Mouse (Mus musculus) cerebellum, adult 2 months (tissue): ENCODE data around the gene Rab17. TPM values are rescaled to one million over a fixed set of nuclear protein-coding genes. Genes with fewer than 3 reads are reported as not detected.

Experiments used
- DNase-seq, 2 experiments: peaks; one replicate each; pipeline ENCODE4 v3.0.0; 2021
- H3K27ac ChIP-seq: fragments of 200-500 bp; 2 replicates; pipeline ENCODE4 v1.5.1; 2012; ENCODE audit warnings: low read length, control low read depth, inconsistent platforms; ENCODE audit not compliant: insufficient read depth
- H3K27me3 ChIP-seq: fragments of 200-500 bp; 2 replicates; pipeline ENCODE4 v1.6.1; 2012; ENCODE audit warnings: inconsistent platforms, mild to moderate bottlenecking, low read length, moderate library complexity; ENCODE audit not compliant: control insufficient read depth, insufficient read depth
- H3K4me1 ChIP-seq: fragments of 200-500 bp; 2 replicates; pipeline ENCODE4 v1.6.1; 2011; ENCODE audit warnings: low read length; ENCODE audit not compliant: control insufficient read depth, insufficient read depth
- H3K4me3 ChIP-seq: fragments of 200-500 bp; replicated peaks from 2 replicates; pipeline ENCODE3; 2011; ENCODE audit warnings: mild to moderate bottlenecking, low read depth, low read length, control low read depth; ENCODE audit not compliant: insufficient read depth
- CTCF ChIP-seq: fragments of 200-500 bp; IDR thresholded peaks from 2 replicates; pipeline ENCODE4 v1.5.1; 2011; ENCODE audit warnings: low read depth, mild to moderate bottlenecking, control low read depth, low read length, moderate library complexity, borderline replicate concordance; ENCODE audit not compliant: insufficient read depth
- POLR2A ChIP-seq: fragments of 200-500 bp; IDR thresholded peaks from 2 replicates; pipeline ENCODE4 v1.6.1; 2011; ENCODE audit warnings: low read length, control low read depth, borderline replicate concordance; ENCODE audit not compliant: insufficient read depth
- WGBS: fragments of 180-500 bp; shearing (Covaris S2); methylation state at CpG from one replicate; pipeline ENCODE4 v1.1.7; 2018; 5-methylcytosine and 5-hydroxymethylcytosine counted together
- polyA plus RNA-seq: library from polyadenylated mRNA; depleted of rRNA; stranded (reverse); fragments of >200 nt; gene quantifications from 2 replicates; pipeline ENCODE4 v1.2.3, GENCODE M21; 2012

Rab17 gene
- polyA plus RNA-seq, 1 experiment, result not detected

DNA sequence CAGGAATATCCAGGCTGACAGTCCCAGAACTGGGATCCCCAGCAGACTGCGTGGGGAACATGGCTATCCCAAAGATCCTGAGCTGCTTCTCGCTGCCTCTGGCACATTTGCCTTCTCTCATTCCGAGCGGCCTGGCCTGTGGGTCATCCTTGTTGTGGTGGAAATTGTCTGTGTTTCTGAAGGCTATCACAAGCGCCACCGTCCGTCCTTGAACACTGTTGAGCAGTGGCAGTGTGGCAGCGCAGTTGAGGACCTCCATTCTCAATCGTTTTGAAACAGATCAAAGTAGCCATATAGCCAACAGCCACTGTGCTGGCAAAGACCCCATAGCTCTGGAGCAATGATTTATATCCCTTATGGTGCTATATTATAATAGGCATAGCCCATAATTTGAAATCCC, 39.3 kb upstream of the Rab17 start:
- WGBS, result 92% methylated on average over 9 of the region's 9 CpGs
- Histone ChIP-seq H3K4me3 (no peak overlapping the region), H3K27me3 (no peaks in the 10 kb centered on the region), H3K27ac (no peak overlapping the region), H3K4me1 (no peaks in the 10 kb centered on the region; the same call in none of the 2 replicates)
- DNase-seq, result no peak
- no peak for TF ChIP-seq POLR2A
- no peak for TF ChIP-seq CTCF

DNA sequence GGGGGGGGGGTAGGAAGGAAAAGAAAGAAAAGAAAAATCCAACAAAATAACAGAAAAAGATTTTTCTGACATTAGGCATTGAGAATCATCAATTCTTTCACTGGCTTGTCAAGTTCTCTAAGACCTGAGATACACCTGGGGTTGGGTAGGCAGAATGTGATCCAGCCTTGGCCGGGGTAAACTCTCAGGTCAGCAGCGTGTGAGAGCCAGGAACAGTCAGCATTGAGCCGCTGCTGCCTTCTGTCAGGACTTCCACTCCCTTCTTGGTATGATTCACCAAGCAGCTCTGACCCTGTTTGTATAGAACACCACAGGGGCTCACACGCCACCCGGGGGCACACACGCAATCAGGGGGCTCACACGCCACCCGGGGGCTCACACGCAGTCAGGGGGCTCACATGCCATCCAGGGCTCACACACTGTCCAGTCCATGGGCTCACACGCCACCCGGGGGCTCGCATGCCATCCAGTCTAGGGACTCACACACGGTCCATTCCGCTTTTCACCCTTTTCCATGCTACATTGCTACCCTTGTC, 38.8 kb upstream of the Rab17 start:
- H3K27me3 ChIP-seq, result no peaks in the 10 kb centered on the region
- no peak overlapping the region for H3K4me3 ChIP-seq
- TF ChIP-seq CTCF (no peak), POLR2A (no peak)
- no peak overlapping the region for H3K27ac ChIP-seq
- H3K4me1 ChIP-seq, result no peaks in the 10 kb centered on the region; the same call in none of the 2 replicates
- WGBS, result 88% methylated on average over 14 of the region's 14 CpGs
- DNase-seq, result no peak

DNA sequence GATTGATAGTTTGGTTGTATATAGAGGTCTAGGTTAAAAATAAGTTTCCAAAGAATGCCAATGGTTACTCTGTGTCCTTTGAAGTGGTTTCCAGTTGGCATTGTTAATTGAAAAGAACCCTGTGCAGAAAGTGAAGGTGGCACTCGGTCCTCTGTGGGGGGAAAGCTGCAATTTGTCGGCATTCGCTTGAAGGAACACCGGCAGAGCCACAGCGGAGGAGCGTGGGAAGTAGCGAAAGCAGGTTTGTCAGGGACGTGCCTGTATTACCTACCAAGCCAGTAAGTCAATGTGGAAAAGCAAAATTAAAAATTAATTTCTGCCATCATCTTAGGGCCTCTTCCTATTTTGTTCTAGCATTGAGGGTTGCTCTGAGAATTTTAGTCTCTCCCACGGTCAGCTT, 37.2 kb upstream of the Rab17 start:
- TF ChIP-seq POLR2A, result no peak
- TF ChIP-seq CTCF, result no peak
- no peaks in the 10 kb centered on the region for H3K27me3 ChIP-seq
- H3K27ac ChIP-seq, result no peak overlapping the region
- WGBS, result 92% methylated on average over 9 of the region's 9 CpGs
- H3K4me3 ChIP-seq, result no peak overlapping the region
- H3K4me1 ChIP-seq, result no peaks in the 10 kb centered on the region; the same call in none of the 2 replicates
- no peak for DNase-seq

GRCm38 (mm10) chr1:91006037-91006436, 36.6 kb upstream of the Rab17 start:
- no peak overlapping the region for H3K4me3 ChIP-seq
- no peaks in the 10 kb centered on the region; the same call in none of the 2 replicates for H3K4me1 ChIP-seq
- TF ChIP-seq POLR2A, result no peak
- TF ChIP-seq CTCF, result no peak
- no peak for DNase-seq
- H3K27ac ChIP-seq, result no peak overlapping the region
- H3K27me3 ChIP-seq, result no peaks in the 10 kb centered on the region
- WGBS, result 86% methylated on average over 5 of the region's 5 CpGs

DNA sequence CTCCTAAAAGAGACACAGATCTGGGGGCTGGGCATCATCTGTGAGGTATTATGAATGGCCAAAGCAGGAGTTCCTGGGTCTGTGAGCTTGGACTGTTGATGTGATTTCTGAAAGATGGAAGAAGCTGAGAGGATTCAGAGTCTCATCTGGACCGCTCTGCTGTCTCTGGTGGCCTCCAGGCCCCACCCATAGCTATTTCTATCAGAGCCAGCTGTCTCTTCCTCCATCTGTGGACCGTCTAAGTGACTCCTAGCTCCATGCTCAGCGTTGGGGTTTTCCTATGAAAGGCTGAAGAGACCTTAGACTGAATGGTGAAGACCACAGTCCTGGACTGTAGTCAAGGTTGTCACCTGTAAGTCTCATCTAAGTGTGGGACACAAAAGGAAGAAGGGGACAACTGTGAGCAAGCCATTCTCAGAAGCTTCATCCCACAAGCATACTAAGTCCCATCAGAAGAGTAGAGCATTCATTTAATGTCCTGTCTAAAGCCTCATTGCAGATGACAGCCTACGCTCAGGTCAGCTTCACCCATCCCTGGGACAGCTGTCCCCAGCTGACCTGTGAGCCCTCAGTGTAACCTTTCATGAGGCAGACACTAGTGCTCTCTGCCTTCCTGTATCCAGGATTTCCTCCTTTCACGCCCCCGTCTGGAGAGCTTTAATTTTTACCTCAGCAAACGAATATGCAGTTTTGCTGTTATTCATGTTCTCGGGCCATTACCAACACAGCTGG, 34.2 kb upstream of the Rab17 start:
- no peak for DNase-seq
- TF ChIP-seq CTCF (no peak), POLR2A (no peak)
- Histone ChIP-seq H3K4me1 (no peaks in the 10 kb centered on the region; the same call in 1 of the 2 replicates), H3K4me3 (no peak overlapping the region), H3K27ac (no peak overlapping the region), H3K27me3 (no peaks in the 10 kb centered on the region)
- 90% methylated on average over 8 of the region's 8 CpGs for WGBS

DNA sequence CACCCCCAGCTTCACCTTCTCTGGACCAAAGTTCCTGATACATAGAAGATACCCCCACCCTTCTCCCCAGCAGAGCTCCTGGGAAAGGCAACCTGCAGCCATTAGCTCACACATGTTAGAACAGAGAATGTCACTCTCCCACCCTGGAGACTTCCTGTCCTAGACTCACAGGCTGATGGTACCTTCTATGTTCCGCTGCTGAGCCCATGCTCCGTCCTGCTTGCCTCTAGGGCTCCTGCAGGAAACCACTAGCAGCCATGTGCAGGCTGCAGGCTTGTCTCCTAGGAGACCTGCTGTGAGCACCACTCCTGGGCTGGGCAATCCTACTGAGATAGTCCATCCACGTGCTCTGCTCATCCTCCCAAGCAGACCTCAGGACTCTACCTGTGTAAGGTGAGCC, 33.2 kb upstream of the Rab17 start:
- 86% methylated on average over 3 of the region's 3 CpGs for WGBS
- TF ChIP-seq POLR2A (no peak), CTCF (no peak)
- H3K4me1 ChIP-seq, result no peaks in the 10 kb centered on the region; the same call in 1 of the 2 replicates
- no peak overlapping the region for H3K27ac ChIP-seq
- H3K27me3 ChIP-seq, result no peaks in the 10 kb centered on the region
- H3K4me3 ChIP-seq, result no peak overlapping the region
- no peak for DNase-seq

GRCm38 (mm10) chr1:91001871-91002539, 32.5 kb upstream of the Rab17 start:
- TF ChIP-seq POLR2A (no peak), CTCF (no peak)
- H3K4me1 ChIP-seq, result no peaks in the 10 kb centered on the region; the same call in 1 of the 2 replicates
- H3K27ac ChIP-seq, result no peak overlapping the region
- no peak overlapping the region for H3K4me3 ChIP-seq
- H3K27me3 ChIP-seq, result no peaks in the 10 kb centered on the region
- no peak for DNase-seq
- WGBS, result 73% methylated on average over 3 of the region's 3 CpGs

GRCm38 (mm10) chr1:91001101-91001500, 31.6 kb upstream of the Rab17 start:
- TF ChIP-seq CTCF (no peak), POLR2A (no peak)
- Histone ChIP-seq H3K27ac (no peak overlapping the region), H3K27me3 (no peaks in the 10 kb centered on the region), H3K4me3 (no peak overlapping the region), H3K4me1 (no peaks in the 10 kb centered on the region; the same call in 1 of the 2 replicates)
- no peak for DNase-seq
- 96% methylated on average over 3 of the region's 3 CpGs for WGBS
